Mouse (Mus musculus): ENCODE results near the gene Prkar2b. TPM values are rescaled to one million over a fixed set of nuclear protein-coding genes. Genes with fewer than 3 reads are reported as not detected.

Gene Prkar2b
- total and polyA plus RNA-seq, 3 experiments = 2.5 to 6.1 (median 2.9) TPM

- dilution Hi-C loops (cut with MboI; ENCODE audit: extremely low pct_ligation_motif_present, extremely low pct_unique_long_range_greater_than_20kb, low sequenced_read_pairs) (no loop called here), in situ Hi-C loops (cut with MboI; ENCODE audit: low pct_ligation_motif_present, low pct_unique_long_range_greater_than_20kb, low sequenced_read_pairs) (no loop called here)
- H3K36me3 ChIP-seq (replicated peaks in 1 of 2; ENCODE audit: control insufficient read depth in 1 of 2, insufficient read depth in 1 of 2, low read length in 1 of 2) = no peaks in the 10 kb centered on the region
Observed at GRCm38 (mm10) chr12:31964074-31964473, 97.0 kb downstream of the Prkar2b start.

GRCm38 (mm10) chr12:31955843-31956242 lies 105.3 kb downstream of the Prkar2b start:
- Histone ChIP-seq H3K4me3 (replicated peaks in 1 of 3; ENCODE audit: low read depth in 2 of 3, low read length in 2 of 3, poor library complexity in 1 of 3) (no peak overlapping the region), H3K27ac (ENCODE audit: insufficient read depth, low read depth) (no peak overlapping the region), H3K79me2 (replicated peaks; ENCODE audit: control insufficient read depth, extremely low read depth, insufficient read depth, poor library complexity, severe bottlenecking) (no peaks in the 10 kb centered on the region), H3K9ac (ENCODE audit: insufficient read depth, low read depth) (no peak overlapping the region), H3K4me2 (ENCODE audit: insufficient read depth, low read depth, poor library complexity, severe bottlenecking) (no peak overlapping the region), H3K9me3 (replicated peaks; ENCODE audit: low read length) (no peaks in the 10 kb centered on the region), H3K27me3 (replicated peaks) (no peaks in the 10 kb centered on the region), H3K4me1 (ENCODE audit: control insufficient read depth in 1 of 2, insufficient read depth in 2 of 2) (peaks cover 0 to 29% of the 10 kb centered on the region in 2 experiments; a peak in 3 of 4 replicates), H3K36me3 (replicated peaks in 1 of 2; ENCODE audit: control insufficient read depth in 1 of 2, insufficient read depth in 1 of 2, low read length in 1 of 2) (no peaks in the 10 kb centered on the region)
- dilution Hi-C loops (cut with MboI; ENCODE audit: extremely low pct_ligation_motif_present, extremely low pct_unique_long_range_greater_than_20kb, low sequenced_read_pairs) = no loop called here
- in situ Hi-C loops (cut with MboI; ENCODE audit: low pct_ligation_motif_present, low pct_unique_long_range_greater_than_20kb, low sequenced_read_pairs) = no loop called here
- no peak for DNase-seq (ENCODE audit: extremely low read depth)
- no peak for TF ChIP-seq MAFK (IDR thresholded peaks at IDR 0.05; ENCODE audit: insufficient replicate concordance, low read length)
- TF ChIP-seq ZKSCAN1 (IDR thresholded peaks at IDR 0.05; ENCODE audit: borderline replicate concordance, low read depth, low read length) = no peak
- no peak for TF ChIP-seq TCF12 (IDR thresholded peaks at IDR 0.05; ENCODE audit: low read depth, low read length)
- TF ChIP-seq UBTF (IDR thresholded peaks at IDR 0.05; ENCODE audit: low read depth, low read length) = no peak
- no peak for TF ChIP-seq JUN (IDR thresholded peaks at IDR 0.05; ENCODE audit: insufficient read depth, low read depth, low read length)
- no peak for TF ChIP-seq SIN3A (IDR thresholded peaks at IDR 0.05; ENCODE audit: low read length)
- no peak for TF ChIP-seq HCFC1 (IDR thresholded peaks at IDR 0.05; ENCODE audit: low read depth, low read length)
- TF ChIP-seq RCOR1 (conservative IDR thresholded peaks at IDR 0.05; ENCODE audit: low read depth, low read length) = no peak
- TF ChIP-seq BHLHE40 (IDR thresholded peaks at IDR 0.05; ENCODE audit: low read depth, low read length) = no peak
- no peak for TF ChIP-seq IRF4 (IDR thresholded peaks at IDR 0.05; ENCODE audit: low read depth, low read length)
- no peak for TF ChIP-seq NRF1 (IDR thresholded peaks at IDR 0.05; ENCODE audit: low read depth, low read length)
- no peak for TF ChIP-seq USF2 (conservative IDR thresholded peaks at IDR 0.05; ENCODE audit: low read depth, low read length)
- no peak for TF ChIP-seq CHD1 (IDR thresholded peaks at IDR 0.05; ENCODE audit: low read depth, low read length)
- no peak for TF ChIP-seq RAD21 (IDR thresholded peaks at IDR 0.05; ENCODE audit: low read depth, low read length)
- no peak for TF ChIP-seq ZC3H11A (IDR thresholded peaks at IDR 0.05; ENCODE audit: low read depth, low read length)
- no peak for TF ChIP-seq SMC3 (IDR thresholded peaks at IDR 0.05; ENCODE audit: low read depth, low read length)

More at GRCm38 (mm10) chr12:31964074-31964473, 97.0 kb downstream of the Prkar2b start:
- no peak overlapping the region for H3K4me3 ChIP-seq (replicated peaks in 1 of 3; ENCODE audit: low read depth in 2 of 3, low read length in 2 of 3, poor library complexity in 1 of 3)
- no peak overlapping the region for H3K27ac ChIP-seq (ENCODE audit: insufficient read depth, low read depth)
- no peak overlapping the region for H3K9ac ChIP-seq (ENCODE audit: insufficient read depth, low read depth)
- H3K27me3 ChIP-seq (replicated peaks) = no peaks in the 10 kb centered on the region
- H3K4me1 ChIP-seq (ENCODE audit: control insufficient read depth in 1 of 2, insufficient read depth in 2 of 2) = no peaks in the 10 kb centered on the region
- no peak for TF ChIP-seq USF1 (IDR thresholded peaks at IDR 0.05; ENCODE audit: low read depth, low read length)
- no peak for TF ChIP-seq JUND (conservative IDR thresholded peaks at IDR 0.05; ENCODE audit: low read depth, low read length)
- no peak for TF ChIP-seq MYC (IDR thresholded peaks at IDR 0.05; ENCODE audit: low read depth, low read length)
- TF ChIP-seq SMC3 (IDR thresholded peaks at IDR 0.05; ENCODE audit: low read depth, low read length) = no peak
- no peak for TF ChIP-seq SIN3A (IDR thresholded peaks at IDR 0.05; ENCODE audit: low read length)
- TF ChIP-seq CTCF (conservative IDR thresholded peaks at IDR 0.05 in 1 of 2, IDR thresholded peaks at IDR 0.05 in 1 of 2; ENCODE audit: low read depth in 2 of 2, low read length in 2 of 2) = no peak
- no peak for TF ChIP-seq ELF1 (IDR thresholded peaks at IDR 0.05; ENCODE audit: low read depth, low read length)
- TF ChIP-seq GABPA (IDR thresholded peaks at IDR 0.05; ENCODE audit: insufficient replicate concordance, low read depth, low read length) = no peak
- no peak for TF ChIP-seq KAT2A (IDR thresholded peaks at IDR 0.05; ENCODE audit: insufficient replicate concordance, low read length)
- no peak for TF ChIP-seq MAZ (IDR thresholded peaks at IDR 0.05; ENCODE audit: low read depth, low read length)
- no peak for TF ChIP-seq TBP (conservative IDR thresholded peaks at IDR 0.05; ENCODE audit: low read depth, low read length)
- TF ChIP-seq ETS1 (conservative IDR thresholded peaks at IDR 0.05; ENCODE audit: low read depth, low read length) = no peak
- TF ChIP-seq MAX (IDR thresholded peaks at IDR 0.05; ENCODE audit: low read length) = no peak
- no peak for TF ChIP-seq ZKSCAN1 (IDR thresholded peaks at IDR 0.05; ENCODE audit: borderline replicate concordance, low read depth, low read length)
- no peak for TF ChIP-seq ZMIZ1 (IDR thresholded peaks at IDR 0.05; ENCODE audit: low read depth, low read length)
- TF ChIP-seq UBTF (IDR thresholded peaks at IDR 0.05; ENCODE audit: low read depth, low read length) = no peak
- no peak overlapping the region for H3K4me2 ChIP-seq (ENCODE audit: insufficient read depth, low read depth, poor library complexity, severe bottlenecking)
- H3K79me2 ChIP-seq (replicated peaks; ENCODE audit: control insufficient read depth, extremely low read depth, insufficient read depth, poor library complexity, severe bottlenecking) = no peaks in the 10 kb centered on the region
- H3K9me3 ChIP-seq (replicated peaks; ENCODE audit: low read length) = no peaks in the 10 kb centered on the region
- no peak for DNase-seq (ENCODE audit: extremely low read depth)
